Mouse (Mus musculus): Measurements from ENCODE around the gene Trak1. TPM values are rescaled to one million over a fixed set of nuclear protein-coding genes. Genes with fewer than 3 reads are reported as not detected.

The Trak1 gene
- polyA plus RNA-seq, 1 experiment from 2014 or later: 60.6 TPM

- no peaks in the 10 kb centered on the region for H3K27me3 ChIP-seq (ENCODE audit: control insufficient read depth, insufficient read depth, low read depth, low read length)
- H3K9me3 ChIP-seq (replicated peaks; ENCODE audit: control insufficient read depth, low read length, poor library complexity, severe bottlenecking): no peaks in the 10 kb centered on the region
- H3K36me3 ChIP-seq (ENCODE audit: control insufficient read depth, insufficient read depth, low read length): no peaks in the 10 kb centered on the region
- H3K4me2 ChIP-seq (ENCODE audit: low read length): no peak overlapping the region
- WGBS: 50% methylated on average over 18 of the region's 18 CpGs
- H3K4me3 ChIP-seq (ENCODE audit: low read depth, low read length): no peak overlapping the region
- peak; percentile 76 for ATAC-seq
- H3K4me1 ChIP-seq (ENCODE audit: control insufficient read depth, insufficient read depth, low read length): peaks cover 9% of the 10 kb centered on the region
- H3K9ac ChIP-seq (ENCODE audit: low read depth, low read length): no peak overlapping the region
- H3K27ac ChIP-seq (ENCODE audit: low read length): peak overlapping the region; percentile 69
Observed at GRCm38 (mm10) chr9:121366135-121366863, 69.0 kb downstream of the Trak1 start.

- Histone ChIP-seq H3K9ac (ENCODE audit: low read depth, low read length) (peak overlapping the region; percentile 18; the same call in 1 of the 2 replicates), H3K36me3 (ENCODE audit: control insufficient read depth, insufficient read depth, low read length) (no peaks in the 10 kb centered on the region), H3K4me1 (ENCODE audit: control insufficient read depth, insufficient read depth, low read length) (peaks cover 12% of the 10 kb centered on the region), H3K27me3 (ENCODE audit: control insufficient read depth, insufficient read depth, low read depth, low read length) (no peaks in the 10 kb centered on the region), H3K4me3 (ENCODE audit: low read depth, low read length) (peak overlapping the region; percentile 11; the same call in 1 of the 2 replicates), H3K27ac (ENCODE audit: low read length) (peak overlapping the region; percentile 69), H3K4me2 (ENCODE audit: low read length) (peak overlapping the region; percentile 2; the same call in 1 of the 2 replicates), H3K9me3 (replicated peaks; ENCODE audit: control insufficient read depth, low read length, poor library complexity, severe bottlenecking) (no peaks in the 10 kb centered on the region)
- 45% methylated on average over 12 of the region's 12 CpGs for WGBS
- ATAC-seq: peak; percentile 54
Observed at GRCm38 (mm10) chr9:121366864-121367245, 69.6 kb downstream of the Trak1 start.

GRCm38 (mm10) chr9:121369573-121369972 is 72.3 kb downstream of the Trak1 start:
- WGBS: 76% methylated on average over 6 of the region's 6 CpGs
- Histone ChIP-seq H3K4me3 (ENCODE audit: low read depth, low read length) (no peak overlapping the region), H3K9ac (ENCODE audit: low read depth, low read length) (no peak overlapping the region), H3K9me3 (replicated peaks; ENCODE audit: control insufficient read depth, low read length, poor library complexity, severe bottlenecking) (no peaks in the 10 kb centered on the region), H3K27ac (ENCODE audit: low read length) (no peak overlapping the region), H3K27me3 (ENCODE audit: control insufficient read depth, insufficient read depth, low read depth, low read length) (no peaks in the 10 kb centered on the region), H3K4me2 (ENCODE audit: low read length) (no peak overlapping the region), H3K36me3 (ENCODE audit: control insufficient read depth, insufficient read depth, low read length) (no peaks in the 10 kb centered on the region), H3K4me1 (ENCODE audit: control insufficient read depth, insufficient read depth, low read length) (peaks cover 24% of the 10 kb centered on the region)
- ATAC-seq: no peak

- ATAC-seq: peak; percentile 75
- Histone ChIP-seq H3K4me1 (ENCODE audit: control insufficient read depth, insufficient read depth, low read length) (peaks cover 24% of the 10 kb centered on the region), H3K36me3 (ENCODE audit: control insufficient read depth, insufficient read depth, low read length) (no peaks in the 10 kb centered on the region), H3K27me3 (ENCODE audit: control insufficient read depth, insufficient read depth, low read depth, low read length) (no peaks in the 10 kb centered on the region), H3K27ac (ENCODE audit: low read length) (peak overlapping the region; percentile 78), H3K9me3 (replicated peaks; ENCODE audit: control insufficient read depth, low read length, poor library complexity, severe bottlenecking) (no peaks in the 10 kb centered on the region), H3K4me3 (ENCODE audit: low read depth, low read length) (peak overlapping the region; percentile 27), H3K4me2 (ENCODE audit: low read length) (peak overlapping the region; percentile 57), H3K9ac (ENCODE audit: low read depth, low read length) (peak overlapping the region; percentile 35)
- WGBS: 2% methylated on average over 16 of the region's 18 CpGs
Observed at GRCm38 (mm10) chr9:121371346-121371891, 74.1 kb downstream of the Trak1 start.

GRCm38 (mm10) chr9:121371946-121372646 is 74.8 kb downstream of the Trak1 start:
- Histone ChIP-seq H3K4me2 (ENCODE audit: low read length) (peak overlapping the region; percentile 57), H3K36me3 (ENCODE audit: control insufficient read depth, insufficient read depth, low read length) (no peaks in the 10 kb centered on the region), H3K9me3 (replicated peaks; ENCODE audit: control insufficient read depth, low read length, poor library complexity, severe bottlenecking) (no peaks in the 10 kb centered on the region), H3K4me3 (ENCODE audit: low read depth, low read length) (peak overlapping the region; percentile 27), H3K4me1 (ENCODE audit: control insufficient read depth, insufficient read depth, low read length) (peaks cover 24% of the 10 kb centered on the region), H3K27ac (ENCODE audit: low read length) (peak overlapping the region; percentile 78), H3K27me3 (ENCODE audit: control insufficient read depth, insufficient read depth, low read depth, low read length) (no peaks in the 10 kb centered on the region), H3K9ac (ENCODE audit: low read depth, low read length) (peak overlapping the region; percentile 35; the same call in 1 of the 2 replicates)
- WGBS: 3% methylated on average over 11 of the region's 13 CpGs
- ATAC-seq: peak; percentile 66

GRCm38 (mm10) chr9:121373107-121373506 is 75.8 kb downstream of the Trak1 start:
- Histone ChIP-seq H3K9me3 (replicated peaks; ENCODE audit: control insufficient read depth, low read length, poor library complexity, severe bottlenecking) (no peaks in the 10 kb centered on the region), H3K4me3 (ENCODE audit: low read depth, low read length) (no peak overlapping the region), H3K36me3 (ENCODE audit: control insufficient read depth, insufficient read depth, low read length) (no peaks in the 10 kb centered on the region), H3K4me2 (ENCODE audit: low read length) (no peak overlapping the region), H3K4me1 (ENCODE audit: control insufficient read depth, insufficient read depth, low read length) (peaks cover 24% of the 10 kb centered on the region), H3K27ac (ENCODE audit: low read length) (no peak overlapping the region), H3K9ac (ENCODE audit: low read depth, low read length) (no peak overlapping the region), H3K27me3 (ENCODE audit: control insufficient read depth, insufficient read depth, low read depth, low read length) (no peaks in the 10 kb centered on the region)
- WGBS: 29% methylated on average over 13 of the region's 13 CpGs
- ATAC-seq: no peak

GRCm38 (mm10) chr9:121373512-121373911 is 76.2 kb downstream of the Trak1 start:
- Histone ChIP-seq H3K9ac (ENCODE audit: low read depth, low read length) (no peak overlapping the region), H3K36me3 (ENCODE audit: control insufficient read depth, insufficient read depth, low read length) (no peaks in the 10 kb centered on the region), H3K4me2 (ENCODE audit: low read length) (no peak overlapping the region), H3K4me1 (ENCODE audit: control insufficient read depth, insufficient read depth, low read length) (peaks cover 24% of the 10 kb centered on the region), H3K27me3 (ENCODE audit: control insufficient read depth, insufficient read depth, low read depth, low read length) (no peaks in the 10 kb centered on the region), H3K4me3 (ENCODE audit: low read depth, low read length) (no peak overlapping the region), H3K9me3 (replicated peaks; ENCODE audit: control insufficient read depth, low read length, poor library complexity, severe bottlenecking) (no peaks in the 10 kb centered on the region), H3K27ac (ENCODE audit: low read length) (no peak overlapping the region)
- no peak for ATAC-seq
- 53% methylated on average over 4 of the region's 4 CpGs for WGBS

GRCm38 (mm10) chr9:121374076-121374863 is 77.0 kb downstream of the Trak1 start:
- Histone ChIP-seq H3K4me3 (ENCODE audit: low read depth, low read length) (no peak overlapping the region), H3K9me3 (replicated peaks; ENCODE audit: control insufficient read depth, low read length, poor library complexity, severe bottlenecking) (no peaks in the 10 kb centered on the region), H3K9ac (ENCODE audit: low read depth, low read length) (no peak overlapping the region), H3K27me3 (ENCODE audit: control insufficient read depth, insufficient read depth, low read depth, low read length) (no peaks in the 10 kb centered on the region), H3K27ac (ENCODE audit: low read length) (0 out of 2 replicates have a peak overlapping the region, but pooled peaks have one; percentile 4), H3K4me1 (ENCODE audit: control insufficient read depth, insufficient read depth, low read length) (peaks cover 24% of the 10 kb centered on the region), H3K4me2 (ENCODE audit: low read length) (no peak overlapping the region), H3K36me3 (ENCODE audit: control insufficient read depth, insufficient read depth, low read length) (no peaks in the 10 kb centered on the region)
- ATAC-seq: peak; percentile 41; the same call in 1 of the 2 replicates
- WGBS: 26% methylated on average over 9 of the region's 9 CpGs

Measured in midbrain, embryonic 16.5 days (tissue).